Mouse (Mus musculus) ES-E14 (cell line): ENCODE data around the gene Wbp4.

Source experiments
- CHD2 ChIP-seq: IDR thresholded peaks from 2 replicates; pipeline ENCODE4 v1.6.1; 2014; ENCODE audit warnings: mild to moderate bottlenecking, low read depth, low read length, inconsistent platforms
- HCFC1 ChIP-seq: IDR thresholded peaks from 2 replicates; pipeline ENCODE4 v1.6.1; 2012; ENCODE audit warnings: low read length, inconsistent platforms, borderline replicate concordance; ENCODE audit not compliant: insufficient read depth
- MAFK ChIP-seq: IDR thresholded peaks from 2 replicates; pipeline ENCODE4 v1.6.1; 2014; ENCODE audit warnings: mild to moderate bottlenecking, low read depth, low read length, inconsistent platforms; ENCODE audit not compliant: insufficient read depth
- ZC3H11A ChIP-seq: IDR thresholded peaks from 2 replicates; pipeline ENCODE4 v1.6.1; 2012; ENCODE audit warnings: low read depth, mild to moderate bottlenecking, inconsistent platforms, low read length, borderline replicate concordance
- ZNF384 ChIP-seq: IDR thresholded peaks from 2 replicates; pipeline ENCODE4 v1.6.1; 2012; ENCODE audit warnings: low read depth, low read length, inconsistent platforms

GRCm38 (mm10) chr14:79486617-79486992 lies 5.3 kb upstream of the Wbp4 start:
- TF ChIP-seq ZNF384 (no peak), ZC3H11A (no peak), HCFC1 (no peak), CHD2 (no peak), MAFK (no peak)
